Mouse (Mus musculus) limb, embryonic 14.5 days (tissue): ENCODE measurements around the gene Spag8. TPM values are rescaled to one million over a fixed set of nuclear protein-coding genes. Genes with fewer than 3 reads are reported as not detected.

Source experiments
- ATAC-seq: fragments of 200-750 bp; cut with Nextera tagmentation; 2 replicates; pipeline ENCODE4 v1.8.0; 2017; ENCODE audit warnings: low read depth, moderate number of reproducible peaks, moderate TSS enrichment; ENCODE audit not compliant: low FRiP score
- DNase-seq: peaks from one replicate; pipeline ENCODE4 v3.0.0-alpha.2; 2015; ENCODE audit warnings: low spot score
- H3K27ac ChIP-seq: fragments of 300-500 bp; sonication (generic); replicated peaks from 2 replicates; pipeline ENCODE4 v1.5.1; 2014; ENCODE audit warnings: low read depth, mild to moderate bottlenecking, low read length, moderate library complexity, mixed read lengths
- H3K27me3 ChIP-seq: fragments of 300-500 bp; sonication (generic); 2 replicates; pipeline ENCODE4 v1.6.1; 2014; ENCODE audit warnings: low read length, mixed read lengths; ENCODE audit not compliant: control insufficient read depth, insufficient read depth
- H3K36me3 ChIP-seq: fragments of 300-500 bp; sonication (generic); 2 replicates; pipeline ENCODE4 v1.6.1; 2014; ENCODE audit warnings: mild to moderate bottlenecking, low read length, moderate library complexity, mixed read lengths; ENCODE audit not compliant: control insufficient read depth, insufficient read depth
- H3K4me1 ChIP-seq: fragments of 300-500 bp; sonication (generic); 2 replicates; pipeline ENCODE4 v1.6.1; 2014; ENCODE audit warnings: antibody characterized with exemption, low read length, mixed read lengths; ENCODE audit not compliant: control insufficient read depth, insufficient read depth
- H3K4me2 ChIP-seq: fragments of 300-500 bp; sonication (generic); replicated peaks from 2 replicates; pipeline ENCODE4 v1.6.1; 2014; ENCODE audit warnings: low read depth, mild to moderate bottlenecking, low read length, moderate library complexity; ENCODE audit not compliant: severe bottlenecking
- H3K4me3 ChIP-seq: fragments of 300-500 bp; sonication (generic); replicated peaks from 2 replicates; pipeline ENCODE4 v1.5.1; 2014; ENCODE audit warnings: low read length
- H3K9ac ChIP-seq: fragments of 300-500 bp; sonication (generic); 2 replicates; pipeline ENCODE4 v1.6.1; 2014; ENCODE audit warnings: mild to moderate bottlenecking, low read depth, low read length, moderate library complexity; ENCODE audit not compliant: severe bottlenecking
- H3K9me3 ChIP-seq: fragments of 300-500 bp; sonication (generic); 2 replicates; pipeline ENCODE4 v1.6.1; 2016; ENCODE audit warnings: low read length; ENCODE audit not compliant: control insufficient read depth
- POLR2A ChIP-seq: fragments of 200-500 bp; IDR thresholded peaks from 2 replicates; pipeline ENCODE4 v1.8.0; 2012; ENCODE audit warnings: inconsistent platforms, mild to moderate bottlenecking, moderate library complexity, borderline replicate concordance; ENCODE audit not compliant: insufficient read depth, insufficient read length; ENCODE audit errors: extremely low read depth
- WGBS: fragments of 180-500 bp; shearing (Covaris S2); extraction: QIAGEN DNeasy Blood & Tissue Kit; methylation state at CpG from one replicate; pipeline ENCODE4 v1.1.7; 2014; 5-methylcytosine and 5-hydroxymethylcytosine counted together
- polyA plus RNA-seq, 2 experiments: library from polyadenylated mRNA; depleted of rRNA in 1 of 2; stranded (reverse) in 1 of 2; unstranded in 1 of 2; fragments of >200 nt; fragmentation: Nextera tagmentation in 1 of 2; extraction: Ambion mirVana in 1 of 2; gene quantifications; 2 replicates each; pipeline versions ENCODE4 v1.2.1 to v1.2.3; 2012 to 2014

Spag8 gene
- polyA plus RNA-seq, 2 experiments = 0.61 to 1.8 TPM

GRCm38 (mm10) chr4:43631046-43631955 lies 22.1 kb downstream of the Spag8 start, which contains the start of gene Npr2:
Gene Npr2, plus strand, starts transcription at chr4:43631935.
- ATAC-seq (peak; percentile 66), DNase-seq (peak; percentile 34)
- H3K36me3 ChIP-seq = no peaks in the 10 kb centered on the region
- H3K4me3 ChIP-seq = peak within 1 kb of the TSS; percentile 68
- peak within 1 kb of the TSS; percentile 93 for H3K4me2 ChIP-seq
- H3K9ac ChIP-seq = peak within 1 kb of the TSS; percentile 97
- no peak for TF ChIP-seq POLR2A
- no peaks in the 10 kb centered on the region for H3K9me3 ChIP-seq
- WGBS = 1% methylated on average over 32 of the region's 70 CpGs
- H3K4me1 ChIP-seq = peaks cover 26% of the 10 kb centered on the region
- H3K27ac ChIP-seq = peak within 1 kb of the TSS; percentile 74
- no peaks in the 10 kb centered on the region for H3K27me3 ChIP-seq

- DNase-seq (no peak), ATAC-seq (peak; percentile 1; the same call in 1 of the 2 replicates)
Observed at GRCm38 (mm10) chr4:43630671-43631045, 22.7 kb downstream of the Spag8 start.

GRCm38 (mm10) chr4:43630030-43630581 lies 23.3 kb downstream of the Spag8 start:
- ATAC-seq = peak; percentile 52; the same call in 1 of the 2 replicates
- Histone ChIP-seq H3K4me2 (peak overlapping the region; percentile 31; the same call in 1 of the 2 replicates), H3K4me1 (peaks cover 26% of the 10 kb centered on the region), H3K9ac (no peak overlapping the region), H3K27ac (0 out of 2 replicates have a peak overlapping the region, but pooled peaks have one; percentile 74), H3K4me3 (no peak overlapping the region), H3K36me3 (no peaks in the 10 kb centered on the region), H3K27me3 (no peaks in the 10 kb centered on the region), H3K9me3 (peaks cover 11% of the 10 kb centered on the region)
- peak; percentile 89 for DNase-seq
- no peak for TF ChIP-seq POLR2A
- WGBS = 6% methylated on average over 5 of the region's 5 CpGs

More at GRCm38 (mm10) chr4:43630671-43631045, 22.7 kb downstream of the Spag8 start:
- Histone ChIP-seq H3K4me3 (peak overlapping the region; percentile 68; the same call in 1 of the 2 replicates), H3K27ac (peak overlapping the region; percentile 74; the same call in 1 of the 2 replicates), H3K9me3 (peaks cover 6% of the 10 kb centered on the region), H3K4me1 (peaks cover 26% of the 10 kb centered on the region), H3K27me3 (no peaks in the 10 kb centered on the region), H3K9ac (no peak overlapping the region; the same call in 1 of the 2 replicates), H3K36me3 (no peaks in the 10 kb centered on the region), H3K4me2 (peak overlapping the region; percentile 93)
- 23% methylated on average over 5 of the region's 5 CpGs for WGBS
- TF ChIP-seq POLR2A = no peak

- WGBS = 47% methylated on average over 20 of the region's 20 CpGs
- H3K27me3 ChIP-seq = no peaks in the 10 kb centered on the region
- no peaks in the 10 kb centered on the region for H3K36me3 ChIP-seq
- ATAC-seq = no peak
- DNase-seq = peak; percentile 12
- no peak overlapping the region for H3K4me2 ChIP-seq
- no peak overlapping the region for H3K9ac ChIP-seq
- H3K27ac ChIP-seq = no peak overlapping the region
- TF ChIP-seq POLR2A = no peak
- no peak overlapping the region for H3K4me3 ChIP-seq
- H3K9me3 ChIP-seq = peaks cover 13% of the 10 kb centered on the region
- H3K4me1 ChIP-seq = peaks cover 26% of the 10 kb centered on the region
Observed at GRCm38 (mm10) chr4:43629106-43629817, 24.1 kb downstream of the Spag8 start.

- H3K27me3 ChIP-seq = no peaks in the 10 kb centered on the region
- no peak for DNase-seq
Observed at GRCm38 (mm10) chr4:43620146-43620778, 33.1 kb downstream of the Spag8 start.

More at GRCm38 (mm10) chr4:43620146-43620778, 33.1 kb downstream of the Spag8 start:
- Histone ChIP-seq H3K36me3 (no peaks in the 10 kb centered on the region), H3K4me3 (no peak overlapping the region), H3K27ac (no peak overlapping the region), H3K4me2 (no peak overlapping the region), H3K9me3 (peaks cover 4% of the 10 kb centered on the region), H3K4me1 (no peaks in the 10 kb centered on the region), H3K9ac (no peak overlapping the region)
- no peak for ATAC-seq
- 61% methylated on average over 4 of the region's 4 CpGs for WGBS
- no peak for TF ChIP-seq POLR2A
